Mouse (Mus musculus) cerebellum, adult 2 months (tissue): Measurements from ENCODE around the gene Aacs.

ENCODE experiments used
- CTCF ChIP-seq: fragments of 200-500 bp; IDR thresholded peaks from 2 replicates; pipeline ENCODE4 v1.5.1; 2011; ENCODE audit warnings: low read depth, mild to moderate bottlenecking, control low read depth, low read length, moderate library complexity, borderline replicate concordance; ENCODE audit not compliant: insufficient read depth
- POLR2A ChIP-seq: fragments of 200-500 bp; IDR thresholded peaks from 2 replicates; pipeline ENCODE4 v1.6.1; 2011; ENCODE audit warnings: low read length, control low read depth, borderline replicate concordance; ENCODE audit not compliant: insufficient read depth

DNA sequence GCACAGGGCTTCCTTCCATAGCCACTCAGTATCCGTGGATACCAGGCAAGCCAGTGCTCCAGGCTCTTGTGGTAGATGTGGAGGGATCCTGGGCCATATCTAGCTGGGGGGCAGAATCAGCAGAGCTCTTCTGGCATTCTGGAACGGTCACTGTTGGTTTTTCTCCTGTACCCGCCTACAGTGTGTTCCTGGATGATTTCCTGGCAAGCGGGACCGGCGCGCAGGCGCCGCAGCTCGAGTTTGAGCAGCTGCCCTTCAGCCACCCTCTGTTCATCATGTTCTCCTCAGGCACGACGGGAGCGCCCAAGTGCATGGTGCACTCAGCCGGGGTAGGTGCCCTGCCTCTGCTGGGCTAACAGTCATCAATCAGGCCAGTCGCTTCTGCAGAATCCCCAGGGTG is 30.4 kb downstream of the Aacs start:
- TF ChIP-seq CTCF = no peak
- TF ChIP-seq POLR2A = no peak
